Mouse (Mus musculus): ENCODE results near the gene Scg5.
A peak's percentile ranks its signal among the peaks of the same experiment; 100 is the strongest.

The Scg5 gene

DNA sequence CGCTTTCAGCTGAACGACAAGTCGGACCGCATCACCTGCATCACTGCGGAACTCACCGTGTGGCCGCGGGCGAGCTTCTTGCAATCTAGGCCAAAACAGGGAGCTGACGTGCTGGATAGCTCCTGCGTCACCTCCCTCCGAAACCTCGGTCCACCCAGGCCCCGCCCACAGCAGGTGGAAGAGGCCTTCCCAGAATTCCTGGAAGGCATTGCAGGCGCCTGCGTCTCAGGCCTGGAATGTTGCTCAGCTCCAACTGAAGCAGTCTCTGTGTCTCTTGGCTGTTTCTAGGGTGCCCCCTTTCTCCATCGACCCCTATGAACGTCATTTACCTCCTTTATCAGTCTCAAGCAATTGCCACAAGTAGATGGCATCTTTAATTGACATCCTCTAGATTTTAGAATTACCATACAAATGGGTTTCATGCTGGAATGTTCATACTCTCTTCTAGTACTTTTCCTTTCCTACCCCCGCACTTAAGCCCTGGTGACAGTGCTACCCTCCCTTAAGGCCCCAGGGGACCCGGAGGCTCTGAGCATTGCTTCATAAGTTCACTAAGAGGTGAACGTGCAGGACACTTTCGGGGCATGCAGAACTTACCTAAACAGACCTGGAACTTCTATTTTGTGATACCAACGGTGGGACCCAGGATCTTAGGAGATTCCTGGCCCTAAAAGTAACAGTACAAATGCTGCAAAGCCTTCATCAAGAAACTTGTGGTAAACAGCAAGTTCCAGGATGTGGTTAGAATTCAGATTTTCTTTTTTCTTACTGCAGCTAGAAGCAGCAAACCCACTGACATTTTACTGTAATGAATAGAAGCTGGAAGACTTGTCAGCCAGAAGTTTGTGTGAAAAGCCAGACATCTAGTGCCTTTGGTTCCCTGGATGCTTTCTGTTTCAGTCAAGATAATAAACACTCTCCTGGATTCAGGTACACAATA, at the start of gene Scg5:
Gene Scg5 (minus strand): TSS at position 179 of the 940 bp plus-strand sequence.
- no peak for DNase-seq

DNA sequence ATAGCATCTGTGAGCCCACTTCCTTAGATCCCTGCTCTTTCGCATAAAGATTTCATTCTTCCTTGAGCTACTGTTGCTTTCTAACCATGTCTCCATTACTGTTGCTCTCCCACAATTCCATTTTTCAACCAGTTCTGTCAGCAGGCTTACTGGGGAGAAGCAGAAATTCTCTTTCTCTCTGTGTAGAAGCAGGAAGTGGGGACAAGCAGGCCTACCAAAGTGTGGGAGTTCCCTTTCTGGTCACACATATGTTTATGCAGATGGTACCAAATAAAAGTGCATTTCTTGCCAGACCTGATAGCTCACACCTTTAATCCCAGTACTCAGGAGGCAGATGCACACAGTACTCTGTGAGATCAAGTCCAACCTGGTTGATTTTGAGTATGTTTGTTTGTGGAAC, 41.2 kb upstream of the Scg5 start:
- no peak for DNase-seq

DNA sequence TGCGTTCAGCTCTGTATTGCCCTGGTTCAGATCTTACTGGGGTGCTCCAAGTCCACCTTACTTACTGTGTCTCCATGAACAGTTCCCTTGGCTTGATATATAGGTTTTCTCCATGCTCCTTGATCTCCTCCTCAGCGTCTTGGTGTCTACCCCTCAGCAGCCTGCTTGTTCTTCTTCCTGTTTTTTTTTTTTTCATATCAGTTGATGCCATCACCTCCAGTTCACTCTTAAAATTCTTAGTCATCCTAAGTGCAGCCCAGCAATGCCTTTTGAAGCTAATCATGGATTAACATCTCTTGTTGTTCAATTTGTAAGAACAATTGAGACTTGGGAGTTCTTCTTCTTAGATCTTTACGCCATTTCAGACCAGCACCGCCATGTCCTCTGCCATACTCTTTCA, 39.5 kb upstream of the Scg5 start:
- DNase-seq = no peak

DNA sequence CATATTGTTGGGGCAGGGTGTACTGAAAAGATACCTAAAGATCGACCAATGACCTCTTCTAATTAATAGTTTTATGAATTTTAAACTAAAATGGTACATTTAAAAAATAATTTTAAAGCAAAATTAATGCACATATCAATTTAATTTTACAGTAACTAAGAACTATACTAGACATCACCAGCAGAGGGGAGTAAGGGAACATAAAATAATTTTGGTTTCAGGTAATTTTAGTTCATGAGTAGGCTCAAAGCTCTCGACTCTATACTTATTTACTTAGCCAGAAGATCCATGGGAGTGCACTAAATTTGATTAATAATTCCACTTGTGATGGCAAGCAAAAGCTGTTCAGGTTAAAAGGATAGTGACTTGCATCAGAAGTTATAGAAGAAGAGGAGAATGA, 37.2 kb upstream of the Scg5 start:
- no peak for DNase-seq

DNA sequence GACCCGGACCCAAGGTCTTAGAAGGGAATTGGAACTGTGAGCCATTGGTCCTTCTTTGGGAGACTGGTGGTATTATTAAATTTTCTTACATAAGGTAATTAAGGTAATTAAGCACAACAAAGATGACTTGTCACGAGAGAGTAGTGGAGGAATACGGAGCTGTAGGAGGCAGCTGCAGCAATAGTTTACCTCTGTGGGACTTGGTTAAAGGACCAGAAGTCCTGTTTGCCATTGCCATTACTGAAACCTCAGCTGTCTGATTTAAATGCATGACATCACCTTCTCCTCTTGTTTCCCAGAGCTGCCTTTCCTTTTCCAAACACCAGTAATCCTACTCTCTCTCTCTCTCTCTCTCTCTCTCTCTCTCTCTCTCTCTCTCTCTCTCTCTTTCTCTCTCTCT, 20.2 kb upstream of the Scg5 start:
- DNase-seq = no peak

DNA sequence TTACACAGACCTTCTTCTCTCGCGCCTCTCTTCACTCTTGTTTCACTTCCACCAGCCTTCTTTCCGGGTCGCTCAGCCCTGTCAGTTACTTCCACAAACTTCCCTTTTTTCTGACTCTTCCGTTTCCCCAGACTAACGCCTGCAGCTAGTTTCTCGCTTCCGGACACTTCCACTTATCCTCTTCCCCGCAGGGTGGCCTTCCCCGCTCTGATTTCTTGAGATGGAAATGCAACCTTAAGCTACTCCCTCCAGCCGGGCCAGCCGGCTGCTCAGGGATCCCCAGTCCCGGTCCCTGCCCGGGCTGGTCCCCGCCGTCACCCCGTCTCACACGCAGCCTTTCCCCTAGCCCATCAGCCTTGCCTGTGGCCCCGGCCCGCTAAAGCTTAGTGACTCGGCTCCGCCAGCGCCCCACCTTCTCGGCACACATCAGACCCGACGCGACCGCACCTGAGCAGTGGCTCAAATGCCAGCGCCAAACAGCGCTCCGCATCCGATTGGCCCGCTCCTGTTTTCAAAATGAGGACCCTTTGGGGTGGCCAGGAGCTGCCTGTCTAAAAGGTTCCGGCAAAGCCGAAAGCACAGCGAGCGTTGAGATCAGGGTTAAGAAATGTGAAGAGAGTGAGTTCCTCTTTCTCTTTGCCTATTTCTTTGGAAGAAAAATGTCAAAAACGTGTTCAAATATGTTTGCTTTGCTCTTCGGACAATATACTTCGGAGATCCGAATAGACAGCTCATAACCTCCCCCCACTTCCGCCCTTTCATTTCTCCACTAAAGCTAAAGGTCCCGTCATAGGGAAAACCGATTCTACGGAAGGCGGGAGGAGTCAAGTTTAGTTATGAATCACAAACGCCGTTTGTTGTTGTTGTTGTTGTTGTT, 19.6 kb upstream of the Scg5 start, which contains the start of gene Arhgap11a:
Gene Arhgap11a (minus strand): TSS at position 417 of the 877 bp plus-strand sequence.
- peak; percentile 81 to 87 for DNase-seq

DNA sequence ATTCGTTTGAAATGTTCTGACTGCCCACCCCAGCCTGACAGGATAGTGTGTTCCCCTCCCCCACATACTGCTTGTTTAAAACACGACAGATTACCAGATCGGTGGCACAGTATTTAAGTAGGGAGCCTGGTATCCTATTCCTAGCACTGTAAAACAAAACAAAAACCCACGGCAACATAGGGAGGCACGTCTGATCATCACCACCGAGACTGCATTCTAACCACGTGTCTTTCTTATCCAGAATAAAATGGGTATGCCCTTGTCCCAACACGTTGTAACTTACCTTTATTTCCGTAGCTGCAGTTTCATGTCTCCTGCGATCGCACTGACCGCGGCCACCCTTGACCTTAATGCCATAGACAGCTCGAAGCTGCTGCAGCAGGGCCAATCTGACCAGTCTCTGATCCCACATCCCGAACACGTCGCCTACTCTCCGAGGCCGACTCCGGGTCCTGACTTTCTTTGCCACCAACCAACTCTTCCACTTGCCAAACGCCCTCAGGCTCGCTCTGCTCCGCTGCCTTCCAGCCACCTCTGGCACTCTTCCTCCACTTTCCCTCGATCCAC, 18.8 kb upstream of the Scg5 start:
- no peak for DNase-seq

DNA sequence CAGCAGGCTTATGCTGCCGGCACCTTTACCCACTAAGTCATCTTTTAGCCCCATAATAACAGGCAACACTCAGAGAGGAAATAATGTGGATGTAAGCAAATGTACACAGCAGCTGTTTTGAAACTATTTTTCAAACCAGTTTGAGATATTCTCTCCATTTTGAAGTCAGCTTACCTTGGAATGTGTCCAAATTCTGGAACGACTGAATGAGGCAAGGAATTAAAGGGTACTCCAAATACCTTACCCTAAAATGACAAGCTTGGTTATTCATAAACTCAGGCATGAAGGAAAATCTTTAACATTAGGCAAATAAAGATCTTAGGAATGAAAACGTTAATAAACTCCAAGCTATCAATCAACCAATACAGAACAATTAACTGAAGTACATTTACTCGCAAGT, 16.2 kb upstream of the Scg5 start:
- no peak for DNase-seq

DNA sequence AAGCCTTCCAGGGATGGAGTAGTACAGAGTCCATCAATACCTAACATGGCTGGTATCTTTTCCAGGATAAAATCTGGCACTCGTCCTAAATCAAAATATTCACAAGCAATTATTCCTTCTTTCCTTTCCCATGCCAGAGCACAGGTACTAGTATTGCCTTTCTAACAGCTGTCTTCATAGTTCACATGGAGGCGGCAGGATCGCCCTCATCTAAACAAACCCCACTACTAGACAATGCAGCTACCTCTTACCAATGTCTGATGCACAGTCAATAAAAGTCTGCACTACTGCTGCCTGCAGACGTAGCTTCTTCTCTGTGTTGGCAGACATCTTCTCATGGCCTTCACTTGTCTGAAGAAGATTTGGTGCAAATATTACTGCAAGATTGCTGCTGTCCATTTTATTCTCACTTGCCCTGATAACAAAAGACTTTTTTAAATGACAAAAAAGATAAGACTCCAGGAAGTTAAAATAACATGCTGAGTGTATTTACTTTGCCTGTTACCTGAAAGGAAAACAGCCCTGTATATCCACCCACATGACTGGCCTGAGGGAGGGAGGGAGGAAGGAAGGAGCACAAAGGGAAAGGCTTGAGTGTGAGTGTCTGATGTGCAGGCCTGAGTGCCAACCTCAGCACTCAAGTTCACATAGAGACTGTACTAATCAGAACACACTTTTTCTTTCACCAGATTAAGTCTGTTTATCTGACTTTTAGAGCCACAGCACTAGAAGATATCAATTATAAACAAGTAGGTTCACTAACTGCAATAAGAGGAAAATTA, 12.9 kb upstream of the Scg5 start:
- DNase-seq = no peak

DNA sequence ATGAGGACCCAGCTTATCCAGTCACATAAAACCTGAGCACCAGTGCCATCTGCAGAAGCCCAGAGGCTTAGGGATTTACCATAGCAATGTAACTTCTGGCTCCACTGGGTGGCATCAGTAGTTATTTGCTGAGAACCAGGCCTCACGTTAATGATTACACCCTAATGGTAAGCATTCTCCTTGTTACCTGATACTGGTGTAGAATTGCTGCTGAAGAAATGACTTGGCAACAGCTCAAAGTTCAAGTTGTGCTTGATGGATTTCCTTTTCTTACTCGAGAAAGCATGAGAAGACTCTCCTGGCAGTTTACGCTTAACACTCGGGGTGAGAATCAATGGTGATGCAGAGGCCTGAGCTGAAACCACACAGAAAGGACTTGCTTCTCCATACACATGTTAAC, 10.6 kb upstream of the Scg5 start:
- DNase-seq = no peak

DNA sequence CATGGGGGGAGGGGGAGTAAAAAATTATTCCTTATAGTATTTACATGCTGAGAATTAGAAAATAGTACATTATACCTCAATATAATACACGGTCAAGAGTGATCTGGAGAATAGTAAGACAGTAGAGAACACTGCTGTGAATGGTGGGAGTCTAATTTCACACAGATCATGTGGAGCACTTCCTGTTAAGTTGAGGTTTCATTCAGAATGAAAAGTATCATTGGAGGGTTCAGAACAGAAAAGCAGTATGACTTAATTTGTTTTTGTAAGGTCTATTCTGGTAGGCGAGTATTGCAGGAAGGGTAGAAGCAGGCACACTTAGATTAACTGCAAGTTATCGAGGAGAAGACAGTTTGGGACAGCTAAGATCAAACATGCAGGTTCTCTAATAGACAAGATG, 6.3 kb upstream of the Scg5 start:
- no peak for DNase-seq

DNA sequence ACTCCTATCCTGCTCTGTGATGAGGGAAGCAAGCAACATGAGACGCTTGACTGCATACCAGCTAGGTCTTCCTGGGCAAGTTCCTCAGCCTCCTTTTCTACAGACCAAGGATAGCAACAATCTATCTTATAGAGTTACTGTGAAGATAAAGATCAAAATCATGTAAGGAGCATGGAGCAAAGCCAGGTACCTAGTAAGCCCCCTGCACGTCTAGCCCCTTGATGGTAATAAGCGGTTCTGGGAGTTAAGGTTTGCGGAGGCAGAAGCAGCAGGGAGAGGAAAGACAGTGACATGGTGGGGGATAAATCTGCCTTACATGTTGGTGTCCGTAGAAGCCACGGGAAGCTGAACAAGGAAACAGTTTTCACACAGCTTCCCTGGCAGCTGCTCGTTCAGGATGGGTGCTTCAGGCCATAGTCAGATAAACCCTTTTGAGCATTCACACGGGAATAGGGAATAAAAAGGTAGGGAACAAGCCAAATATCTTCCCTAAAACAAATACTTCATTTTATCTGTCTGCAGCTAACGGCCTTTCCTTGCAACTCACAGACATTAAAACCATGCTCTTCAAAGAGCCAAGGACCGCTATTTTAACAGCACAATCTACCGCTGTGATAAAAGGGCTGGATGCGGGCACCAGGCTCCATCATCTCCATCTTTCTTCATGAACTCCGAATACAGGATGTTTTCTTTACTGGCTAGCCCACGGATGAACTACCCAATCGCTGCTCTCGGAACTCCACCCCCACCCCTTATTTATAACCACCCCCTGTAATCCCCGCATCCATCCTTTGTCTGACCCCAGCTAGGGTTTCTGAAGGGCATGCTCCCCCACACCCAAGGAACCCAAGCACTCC, 607 bp downstream of the Scg5 start:
- no peak for DNase-seq

DNA sequence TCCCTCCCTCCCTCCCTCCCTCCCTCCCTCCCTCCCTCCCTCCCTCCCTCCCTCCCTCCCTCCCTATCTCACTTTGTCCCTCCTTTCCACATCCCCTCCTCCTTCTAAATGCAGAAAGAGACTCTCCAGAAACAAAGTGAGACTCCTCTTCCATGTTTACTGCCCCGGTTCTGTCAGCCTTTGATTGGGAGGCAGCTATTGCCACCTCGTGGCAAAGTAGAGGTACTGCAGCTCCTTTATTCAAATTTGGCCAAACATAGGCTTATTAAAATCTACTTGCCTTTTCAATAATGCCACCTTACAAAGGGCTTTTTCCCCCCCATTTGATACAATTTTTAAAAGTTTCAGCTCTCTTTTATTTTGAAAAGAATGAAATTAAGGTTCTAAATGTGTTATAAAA, 5.0 kb downstream of the Scg5 start:
- no peak for DNase-seq

DNA sequence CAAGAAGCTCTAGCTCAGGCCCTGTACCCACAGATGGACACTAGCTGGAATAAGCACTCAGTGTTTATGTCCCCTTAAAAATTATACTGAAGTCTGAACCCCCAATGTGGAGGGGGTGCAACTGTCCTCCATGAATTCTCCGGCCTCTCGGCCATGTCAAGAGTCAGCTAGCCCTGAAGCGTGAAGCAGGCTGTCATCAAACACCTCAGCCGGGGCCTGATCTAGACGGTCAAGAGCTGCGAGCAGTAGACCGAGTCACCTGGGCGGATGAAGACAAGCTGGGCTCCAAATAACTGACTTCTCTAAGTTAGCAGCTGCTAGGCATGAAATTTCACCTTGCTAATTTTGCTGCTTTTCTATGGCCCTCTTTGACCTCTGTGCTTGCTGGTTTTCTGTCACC, 6.6 kb downstream of the Scg5 start:
- no peak for DNase-seq

DNA sequence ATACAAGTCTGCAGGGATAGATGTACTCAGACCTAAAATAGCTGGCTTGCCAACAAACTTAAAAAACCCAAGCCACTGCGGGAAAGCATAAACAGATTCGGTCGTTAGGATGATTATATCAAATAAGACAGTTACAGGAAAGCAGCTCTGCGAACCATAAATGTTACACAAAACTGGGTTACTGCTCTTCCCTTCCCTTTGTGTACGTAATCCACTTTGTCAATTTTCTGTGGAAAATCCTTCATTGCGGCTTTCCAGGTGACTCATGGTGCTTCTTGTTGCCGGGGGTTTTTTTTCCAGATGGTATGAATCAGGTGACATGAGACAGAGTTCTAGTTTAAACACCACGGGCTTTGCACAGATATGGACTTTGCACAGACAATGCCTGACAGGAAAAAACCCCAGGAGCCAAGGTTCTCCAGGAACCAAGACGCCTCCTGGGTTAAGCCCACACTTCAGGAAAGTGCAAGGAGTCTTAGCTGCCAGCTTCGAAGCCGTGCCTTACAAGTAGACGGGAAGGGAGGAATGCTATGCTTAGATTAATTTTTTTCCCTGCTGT, 7.7 kb downstream of the Scg5 start:
- no peak for DNase-seq

DNA sequence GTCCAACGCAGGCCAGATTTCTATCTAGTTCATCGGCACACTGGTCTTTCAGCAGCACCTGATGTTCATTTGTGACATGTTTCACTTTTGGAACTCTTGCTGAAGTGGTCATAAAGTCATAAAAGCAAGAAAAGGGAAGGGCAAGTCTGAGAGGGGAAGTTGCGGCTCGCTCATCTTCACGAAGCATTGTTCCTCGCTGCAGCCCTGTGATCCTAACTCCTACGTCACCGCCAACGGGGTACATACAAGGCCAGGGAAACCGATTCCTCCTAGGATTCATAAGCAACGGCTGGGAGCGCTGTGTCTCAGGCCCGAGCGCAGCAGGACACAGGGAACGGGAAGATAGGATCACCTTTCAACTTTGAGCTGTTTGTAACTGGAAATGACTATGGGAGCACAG, 8.8 kb downstream of the Scg5 start:
- DNase-seq = no peak

DNA sequence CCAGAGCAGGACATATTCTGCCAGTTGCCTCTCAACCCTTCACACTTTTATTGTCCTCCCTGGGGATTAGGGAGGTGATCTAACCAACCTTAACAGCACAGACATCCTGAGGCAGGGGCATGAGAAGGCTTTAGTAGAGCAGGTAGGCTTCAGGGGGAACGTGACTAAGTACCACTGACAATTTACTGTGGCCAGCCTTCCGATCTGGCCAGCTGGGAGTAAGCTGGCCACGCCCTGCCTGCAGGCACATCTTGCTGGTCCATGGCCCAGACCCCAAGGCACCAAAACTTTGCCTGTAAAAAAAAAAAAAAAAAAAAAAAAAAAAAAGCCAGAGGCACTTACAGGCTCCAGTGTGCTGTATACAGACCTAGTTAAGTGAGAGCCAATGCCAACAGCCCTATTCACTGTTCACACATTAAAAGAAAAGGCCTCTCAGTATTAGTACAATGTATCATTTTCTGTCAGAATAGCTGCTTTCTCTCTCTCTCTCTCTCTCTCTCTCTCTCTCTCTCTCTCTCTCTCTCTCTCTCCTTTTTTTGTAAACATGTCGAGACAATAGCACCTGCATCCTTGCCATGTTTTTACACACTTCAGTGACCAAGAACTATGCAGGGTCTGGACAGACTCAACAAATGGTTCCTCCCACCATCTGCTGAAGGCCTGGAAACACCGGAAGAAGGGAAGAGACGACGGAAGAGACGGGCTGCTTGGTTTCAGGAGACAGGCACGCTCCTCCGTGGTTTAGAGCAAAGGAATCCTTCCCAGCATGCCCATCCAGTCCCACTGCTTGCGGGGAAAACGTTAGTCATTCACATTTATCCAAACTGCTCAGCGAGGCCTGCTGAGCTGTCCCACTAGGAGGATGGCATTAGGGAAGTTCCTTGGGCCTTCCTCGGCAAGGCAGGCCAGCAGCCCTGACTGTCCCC, 11.0 kb downstream of the Scg5 start:
- DNase-seq = no peak

DNA sequence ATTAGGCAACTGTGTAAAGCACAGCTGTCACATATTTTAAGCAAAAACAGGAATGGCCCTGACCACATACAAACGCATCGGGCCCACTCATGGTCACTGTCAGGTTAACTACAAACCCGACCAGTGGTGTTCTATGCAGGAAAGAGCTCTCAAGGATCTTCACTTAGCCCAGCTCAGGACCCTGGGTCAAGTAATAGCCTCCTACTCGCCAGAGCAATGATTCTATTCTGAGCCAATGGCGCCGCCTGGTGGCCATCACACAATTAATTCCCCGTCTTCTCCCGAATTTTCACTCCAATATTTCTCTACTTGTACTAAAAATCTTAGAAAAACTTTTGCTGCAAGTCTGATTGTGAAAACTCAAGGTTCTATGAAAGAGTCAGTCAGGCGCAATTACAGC, 21.3 kb downstream of the Scg5 start:
- no peak for DNase-seq

DNA sequence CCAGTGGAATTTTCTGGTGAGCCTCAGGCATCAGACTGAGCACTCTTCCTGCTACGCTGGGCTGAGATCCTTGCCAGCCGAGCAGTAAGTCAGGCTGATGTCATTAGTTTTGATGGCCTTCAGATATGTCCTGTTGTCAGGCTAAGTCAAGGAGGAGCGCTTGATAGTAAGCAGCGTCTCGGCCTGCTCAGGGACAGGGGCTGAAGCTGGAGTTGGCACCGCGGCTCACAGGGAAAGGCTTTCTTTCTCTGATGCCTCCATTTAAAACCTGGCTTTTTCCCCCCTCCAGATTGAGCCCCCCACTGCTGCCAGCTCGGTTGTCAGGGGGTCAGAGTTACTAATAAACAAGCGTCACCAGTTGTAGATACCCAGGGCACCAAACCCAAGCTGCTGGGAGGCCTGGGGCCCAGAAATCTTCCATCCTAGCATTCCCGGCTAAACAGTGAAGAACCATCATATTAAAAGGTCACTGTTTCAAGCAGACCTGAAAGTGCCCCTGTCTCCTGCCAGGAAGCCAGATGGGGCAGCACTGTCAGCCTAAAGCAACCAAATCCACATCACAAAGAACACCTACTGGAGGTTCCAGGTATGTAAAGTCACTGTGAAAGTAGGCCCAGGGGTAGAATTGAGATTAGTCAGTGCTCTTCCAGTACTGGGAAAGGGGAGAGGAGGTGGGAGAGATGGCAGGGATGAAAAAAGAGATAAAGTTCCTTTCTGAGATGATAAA, 21.9 kb downstream of the Scg5 start:
- no peak for DNase-seq
